Mouse (Mus musculus) monocyte, adult 2 months (primary cell): Measurements from ENCODE around the gene Hsd11b1.
"Not testable (repeated sequence)": the region's sequence is repeated elsewhere in the genome, so short reads cannot be mapped to it uniquely, and the experiment has no call there.

ENCODE experiments used
- DNase-seq, 2 experiments: peaks; one replicate each; pipeline ENCODE4 v3.0.0; 2022; ENCODE audit warnings: low spot score in 2 of 2, low read depth in 1 of 2

Hsd11b1 gene

GRCm38 (mm10) chr1:193281344-193281743, 17.5 kb upstream of the Hsd11b1 start:
- no peak for DNase-seq

DNA sequence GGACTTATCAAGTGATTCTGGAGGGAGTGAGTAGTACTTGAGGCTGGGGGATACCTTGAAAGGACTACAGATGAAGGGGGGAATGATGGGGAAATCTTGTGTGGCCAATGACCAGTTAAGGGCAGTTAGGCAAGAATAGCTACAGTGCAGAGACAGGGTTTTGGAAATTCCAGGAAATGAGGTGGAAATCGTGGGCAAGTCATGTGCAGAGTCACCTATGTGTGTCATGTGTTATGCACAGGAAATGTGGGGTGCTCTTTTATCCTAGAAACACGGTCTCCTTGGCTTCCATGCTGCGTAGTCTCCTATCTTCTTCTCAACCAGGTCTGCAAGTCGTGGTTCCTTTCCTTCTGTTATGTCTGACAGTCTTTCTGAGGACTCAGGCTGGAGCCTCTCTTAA, 15.6 kb upstream of the Hsd11b1 start:
- DNase-seq, result no peak

DNA sequence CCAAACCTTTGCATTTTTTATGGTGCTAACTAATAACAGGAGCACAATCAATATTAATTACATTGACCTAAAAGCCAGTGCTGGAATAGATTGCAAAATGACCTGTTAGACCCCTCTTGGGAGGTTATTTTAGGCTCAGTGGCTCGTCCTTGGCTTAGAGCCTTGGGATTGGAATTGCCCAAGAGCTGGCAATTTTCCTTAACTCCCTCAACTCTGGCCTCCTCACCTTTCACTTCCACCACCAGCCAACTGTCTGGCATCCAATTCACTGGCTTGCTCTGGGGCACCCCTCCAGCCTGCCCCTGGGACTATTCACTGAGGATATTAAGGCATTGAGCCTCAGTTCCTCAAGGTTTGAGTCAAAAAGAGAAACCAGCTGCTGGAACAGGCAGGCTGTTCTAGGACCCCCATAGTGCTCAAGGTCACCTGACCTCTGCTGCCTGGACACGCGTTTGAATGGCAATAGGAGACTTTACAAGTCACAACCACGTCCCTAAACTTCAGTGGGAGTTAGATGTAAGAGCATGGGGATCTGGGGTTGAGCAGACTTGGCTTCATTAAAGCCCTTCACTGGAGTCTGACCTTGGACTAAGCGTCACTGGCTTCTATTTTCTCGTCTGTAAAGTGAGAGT, 14.7 kb upstream of the Hsd11b1 start:
- no peak for DNase-seq

GRCm38 (mm10) chr1:193274407-193275071, 10.7 kb upstream of the Hsd11b1 start:
- DNase-seq, result peak in 1 of 2 experiments; percentile 2

DNA sequence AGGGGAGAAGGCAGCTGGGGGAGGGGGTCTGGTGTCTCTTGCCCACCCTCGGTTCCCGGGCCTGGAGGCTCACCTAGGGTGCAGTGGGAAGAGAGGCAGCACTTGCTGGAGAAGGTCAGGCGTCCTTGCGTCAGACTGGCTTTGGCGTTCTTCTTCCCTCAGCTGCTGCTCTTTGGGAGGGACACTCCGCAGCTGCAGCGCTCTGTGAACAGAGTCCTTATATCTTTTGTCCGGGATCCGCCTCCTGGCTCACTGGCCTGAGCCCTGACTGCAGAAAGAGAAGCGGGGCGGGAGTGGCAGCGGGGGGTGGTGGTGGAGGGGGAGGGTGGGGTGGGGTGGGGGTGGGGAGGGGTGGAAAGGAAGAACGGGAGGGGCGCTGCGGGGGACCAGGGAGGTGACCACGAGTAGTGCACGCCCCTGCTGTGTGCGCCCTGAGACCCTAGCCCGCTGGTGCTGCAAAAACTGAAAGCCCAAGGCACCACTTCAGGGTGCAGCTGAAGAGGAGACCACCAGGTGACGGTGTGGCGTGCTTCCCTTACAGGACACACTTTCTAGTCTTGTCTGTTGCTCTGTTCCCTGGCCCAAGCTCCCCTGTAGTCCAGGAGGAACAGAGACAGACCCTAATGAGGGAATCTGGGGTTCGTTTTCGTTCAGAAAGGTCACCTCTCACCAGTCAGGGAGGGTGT, 9.2 kb upstream of the Hsd11b1 start, which contains the start of gene G0s2:
G0s2 (minus strand) TSS at position 302 of the 686 bp plus-strand sequence.
- DNase-seq, result no peak

DNA sequence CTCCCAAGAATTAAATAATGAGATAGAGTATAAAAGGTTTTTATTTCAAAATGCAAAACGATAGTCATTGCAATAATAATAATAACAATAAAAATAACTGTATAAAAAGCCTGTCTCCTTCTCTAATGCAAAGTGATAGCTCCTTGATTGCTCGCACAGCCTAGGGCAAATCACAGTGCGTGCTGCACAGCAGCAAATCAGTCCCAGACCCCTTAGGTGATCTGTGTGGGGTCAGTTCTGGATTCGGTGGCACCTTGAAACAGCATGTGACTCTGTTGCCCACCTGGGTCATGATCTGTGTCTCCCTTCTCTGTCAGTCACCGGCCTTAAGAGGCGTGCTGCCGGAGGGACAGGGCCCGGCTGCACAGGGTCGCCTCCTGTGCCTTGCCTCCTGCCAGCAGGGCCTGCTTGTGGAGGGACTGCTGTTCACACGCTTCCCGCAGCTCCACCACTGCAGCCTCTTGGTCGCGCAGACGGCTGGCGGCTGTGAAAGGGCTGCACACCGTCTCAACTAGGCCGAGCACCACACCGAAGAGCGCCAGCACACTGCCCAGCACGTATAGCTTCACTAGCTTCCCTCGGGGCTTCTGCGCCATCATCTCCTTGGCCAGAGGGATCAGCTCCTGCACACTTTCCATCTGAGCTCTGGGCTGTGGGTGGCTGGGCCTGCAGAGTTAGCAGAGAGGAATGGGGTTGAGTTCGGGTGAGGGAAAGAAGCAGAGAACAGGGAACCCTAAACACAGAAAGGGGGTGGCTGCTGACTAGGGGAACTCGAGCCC, 8.5 kb upstream of the Hsd11b1 start:
- DNase-seq, result no peak

- no peak for DNase-seq
These were observed 7.3 kb upstream of the Hsd11b1 start for GRCm38 (mm10) chr1:193270965-193271763.

GRCm38 (mm10) chr1:193265734-193266133, 1.9 kb upstream of the Hsd11b1 start:
- no peak for DNase-seq

- no peak for DNase-seq
These were observed 608 bp downstream of the Hsd11b1 start for GRCm38 (mm10) chr1:193263026-193263907.

DNA sequence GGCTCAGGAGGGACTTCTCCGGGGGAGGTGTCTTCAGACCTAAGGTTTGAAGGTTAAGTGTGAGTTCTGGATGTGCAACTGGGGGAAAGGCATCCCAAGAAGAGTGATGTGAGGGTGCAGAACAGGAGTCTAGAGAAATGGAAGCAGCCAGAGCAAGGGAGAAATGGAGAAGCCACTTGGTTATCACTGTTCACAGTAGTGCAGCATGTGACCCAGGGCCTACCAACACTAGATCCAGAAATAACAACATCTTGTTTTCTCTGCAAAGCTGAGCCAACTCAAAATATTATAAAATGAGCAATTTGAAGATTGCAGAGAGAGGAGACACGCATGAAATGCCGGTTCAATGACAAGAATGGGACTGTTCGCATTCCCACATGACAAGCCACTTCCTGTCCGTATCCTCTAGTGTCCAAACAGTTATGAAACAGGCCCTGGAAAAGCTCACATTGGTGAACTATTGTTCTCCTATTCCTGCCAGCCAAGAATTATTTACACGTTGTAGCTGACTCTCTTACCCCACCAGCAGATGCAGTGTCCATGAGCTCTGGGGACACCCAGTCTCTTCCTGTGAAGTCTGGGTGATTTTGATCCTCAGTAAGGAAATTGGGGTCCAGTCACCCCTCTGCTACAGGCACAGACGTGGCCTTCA, 1.9 kb downstream of the Hsd11b1 start:
- no peak for DNase-seq

DNA sequence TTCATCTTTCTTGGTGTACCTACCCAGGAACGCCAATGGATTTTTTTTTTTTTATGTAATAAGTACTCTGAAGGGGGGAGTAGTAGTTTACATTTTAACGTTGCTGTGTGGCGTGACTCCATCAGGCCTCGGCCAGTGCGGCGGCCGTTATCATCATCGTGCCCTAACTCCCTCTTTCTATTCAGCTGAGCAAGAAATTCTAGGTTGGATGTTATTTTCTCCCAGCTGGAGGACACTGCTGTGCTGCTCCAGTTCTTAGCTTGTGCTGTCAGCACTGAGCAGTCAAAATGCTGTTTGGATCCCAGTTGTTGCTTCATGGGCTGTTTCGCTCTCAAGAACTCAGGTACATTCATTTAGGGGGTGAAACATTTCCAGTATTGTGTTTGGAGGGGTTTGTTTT, 4.3 kb downstream of the Hsd11b1 start:
- DNase-seq, result no peak

DNA sequence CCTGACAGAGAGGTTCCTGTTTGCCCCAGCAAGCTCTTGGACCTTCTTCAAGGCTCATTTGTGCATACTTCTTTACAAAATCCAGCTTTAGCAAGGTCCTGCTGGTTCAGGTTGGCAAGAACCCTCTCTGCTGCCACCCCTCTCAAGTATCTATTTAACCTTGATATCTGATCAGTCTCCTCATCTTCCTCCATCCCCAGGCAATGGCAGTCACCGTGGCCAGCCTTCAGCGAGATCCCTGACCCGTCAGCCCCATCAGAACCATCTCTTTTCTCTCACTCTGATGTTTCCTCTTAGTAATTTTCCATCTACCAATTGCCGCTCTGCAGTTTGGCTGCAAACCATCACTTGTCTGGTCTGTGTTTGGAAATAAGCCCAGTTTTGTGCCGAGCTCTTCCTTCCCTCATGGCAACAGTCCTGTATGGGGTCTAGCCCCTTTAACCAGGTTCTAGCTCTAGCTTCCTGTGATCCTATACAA, 7.2 kb downstream of the Hsd11b1 start:
- DNase-seq, result no peak

DNA sequence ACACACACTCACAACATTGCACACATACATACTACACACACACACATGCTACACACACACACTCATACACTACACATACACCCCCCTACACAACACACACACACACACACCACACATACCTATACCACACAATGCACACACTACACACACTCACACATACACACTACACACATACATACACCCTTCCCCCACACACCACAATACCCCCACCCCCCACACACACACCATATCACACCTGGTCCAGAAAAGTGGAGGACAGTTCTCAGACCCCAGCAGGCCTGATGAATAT, 7.6 kb downstream of the Hsd11b1 start:
- DNase-seq, result no peak

DNA sequence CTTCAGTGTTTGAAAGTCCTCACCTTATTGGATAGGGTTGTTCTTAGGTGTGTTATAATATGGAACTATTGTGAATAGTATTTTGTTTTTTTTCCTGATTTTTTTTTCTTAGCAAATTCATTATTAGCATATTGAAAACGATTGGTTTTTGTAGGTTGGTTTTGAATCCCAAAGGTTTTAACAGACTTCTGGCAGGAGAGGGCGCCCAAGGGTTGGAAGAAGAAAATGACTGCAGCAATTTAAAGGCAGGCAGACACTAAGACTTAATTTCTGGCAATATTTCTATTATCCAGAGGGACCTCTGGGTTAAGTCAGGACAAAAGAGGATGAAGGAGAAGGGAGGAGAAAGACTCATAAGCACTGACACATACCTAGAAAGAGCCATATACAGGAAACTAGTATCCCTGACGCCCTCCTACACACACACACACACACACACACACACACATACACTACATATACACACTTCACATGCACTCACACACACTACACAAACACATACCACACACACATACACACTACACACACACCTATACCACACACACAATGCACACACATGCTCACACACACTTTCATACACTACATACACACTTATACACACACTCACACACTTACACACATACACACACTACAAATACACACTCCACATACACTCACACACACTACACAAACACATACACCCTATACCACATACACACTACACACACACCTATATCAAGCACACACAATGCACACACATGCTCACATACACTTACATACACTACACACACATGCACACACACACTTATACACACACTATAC, 8.2 kb downstream of the Hsd11b1 start:
- no peak for DNase-seq

GRCm38 (mm10) chr1:193255032-193255431, 8.8 kb downstream of the Hsd11b1 start:
- DNase-seq, result no peak

- DNase-seq, result not testable (repeated sequence)
These were observed 10.0 kb downstream of the Hsd11b1 start for GRCm38 (mm10) chr1:193253895-193254294.

- DNase-seq, result no peak
These were observed 11.3 kb downstream of the Hsd11b1 start for GRCm38 (mm10) chr1:193252616-193253015.

DNA sequence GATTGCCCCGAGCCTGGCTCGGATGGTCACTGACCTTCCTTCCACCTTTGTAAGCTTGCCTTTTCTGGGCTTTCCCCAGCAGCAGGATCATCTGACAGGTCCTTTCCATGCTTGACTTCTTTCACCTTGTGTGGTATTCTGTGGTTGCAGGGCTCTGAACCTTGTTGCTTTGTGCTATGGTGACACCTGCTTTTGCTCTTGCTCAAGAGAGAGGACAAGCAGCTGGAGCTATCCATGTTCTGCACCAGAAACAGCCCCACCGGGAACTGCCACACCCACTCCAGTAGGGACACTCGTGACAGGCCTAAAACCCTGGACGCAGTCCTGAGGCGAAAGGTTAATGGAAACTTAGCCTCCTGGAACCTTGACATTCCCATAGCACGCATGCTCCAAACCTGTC, 12.5 kb downstream of the Hsd11b1 start:
- DNase-seq, result no peak
